Mouse (Mus musculus) spleen, adult 2 months (tissue): ENCODE results near the gene Hoxb5. TPM values are rescaled to one million over a fixed set of nuclear protein-coding genes. Genes with fewer than 3 reads are reported as not detected.

ENCODE experiments used
- DNase-seq, 2 experiments: peaks; one replicate each; pipeline versions ENCODE4 v3.0.0 to v3.0.0-alpha.2; 2012 to 2021; ENCODE audit warnings: low spot score in 2 of 2, low read depth in 1 of 2
- H3K27ac ChIP-seq: fragments of 200-500 bp; 2 replicates; pipeline ENCODE4 v1.5.1; 2012; ENCODE audit warnings: low read length, inconsistent platforms; ENCODE audit not compliant: insufficient read depth
- H3K27me3 ChIP-seq: fragments of 200-500 bp; 2 replicates; pipeline ENCODE4 v1.6.1; 2012; ENCODE audit warnings: mild to moderate bottlenecking, moderate library complexity, low read length, inconsistent platforms; ENCODE audit not compliant: control insufficient read depth, insufficient read depth
- H3K36me3 ChIP-seq: fragments of 200-500 bp; 2 replicates; pipeline ENCODE4 v1.6.1; 2012; ENCODE audit warnings: mild to moderate bottlenecking, low read length, inconsistent platforms; ENCODE audit not compliant: control insufficient read depth, insufficient read depth
- H3K4me1 ChIP-seq: fragments of 200-500 bp; 2 replicates; pipeline ENCODE4 v1.6.1; 2011; ENCODE audit warnings: inconsistent platforms; ENCODE audit not compliant: control insufficient read depth, insufficient read depth, insufficient read length
- H3K4me3 ChIP-seq: fragments of 200-500 bp; 2 replicates; pipeline ENCODE4 v1.5.1; 2011; ENCODE audit warnings: mild to moderate bottlenecking, inconsistent platforms; ENCODE audit not compliant: insufficient read depth, insufficient read length; ENCODE audit errors: extremely low read depth
- CTCF ChIP-seq: fragments of 200-500 bp; IDR thresholded peaks from 2 replicates; pipeline ENCODE4 v1.5.1; 2011; ENCODE audit warnings: mild to moderate bottlenecking, inconsistent platforms; ENCODE audit not compliant: insufficient read depth, insufficient read length, insufficient replicate concordance; ENCODE audit errors: extremely low read depth
- POLR2A ChIP-seq: fragments of 200-500 bp; IDR thresholded peaks from 2 replicates; pipeline ENCODE4 v1.6.1; 2011; ENCODE audit warnings: low read depth, low read length, inconsistent platforms
- WGBS: fragments of 180-500 bp; shearing (Covaris S2); methylation state at CpG from one replicate; pipeline ENCODE4 v1.1.7; 2018; 5-methylcytosine and 5-hydroxymethylcytosine counted together
- polyA plus RNA-seq: library from polyadenylated mRNA; depleted of rRNA; stranded (reverse); fragments of >200 nt; gene quantifications from 2 replicates; pipeline ENCODE4 v1.2.3, GENCODE M21; 2012

The Hoxb5 gene
- polyA plus RNA-seq, 1 experiment = 0.37 TPM

GRCm38 (mm10) chr11:96334002-96334364 lies 30.8 kb downstream of the Hoxb5 start:
- H3K27ac ChIP-seq = no peak overlapping the region
- no peak for TF ChIP-seq POLR2A
- no peak for TF ChIP-seq CTCF
- no peaks in the 10 kb centered on the region; the same call in none of the 2 replicates for H3K27me3 ChIP-seq
- WGBS = 64% methylated on average over 2 of the region's 2 CpGs
- no peak overlapping the region for H3K4me3 ChIP-seq
- H3K4me1 ChIP-seq = no peaks in the 10 kb centered on the region
- DNase-seq = no peak
- no peaks in the 10 kb centered on the region for H3K36me3 ChIP-seq

- Histone ChIP-seq H3K27me3 (no peaks in the 10 kb centered on the region; the same call in none of the 2 replicates), H3K4me1 (no peaks in the 10 kb centered on the region), H3K4me3 (no peak overlapping the region), H3K36me3 (no peaks in the 10 kb centered on the region), H3K27ac (no peak overlapping the region)
- 84% methylated on average over 3 of the region's 3 CpGs for WGBS
- TF ChIP-seq CTCF (no peak), POLR2A (no peak)
- DNase-seq = no peak
Measured at GRCm38 (mm10) chr11:96334998-96335397, 31.9 kb downstream of the Hoxb5 start.

- no peaks in the 10 kb centered on the region for H3K36me3 ChIP-seq
- peaks cover 5% of the 10 kb centered on the region for H3K27me3 ChIP-seq
- no peak overlapping the region; the same call in 1 of the 2 replicates for H3K27ac ChIP-seq
- TF ChIP-seq CTCF = no peak
- no peak for TF ChIP-seq POLR2A
- no peak for DNase-seq
- H3K4me3 ChIP-seq = no peak overlapping the region
- WGBS = 77% methylated on average over 2 of the region's 2 CpGs
- peaks cover 6% of the 10 kb centered on the region; the same call in 1 of the 2 replicates for H3K4me1 ChIP-seq
Measured at GRCm38 (mm10) chr11:96336597-96336996, 33.5 kb downstream of the Hoxb5 start.

- Histone ChIP-seq H3K4me3 (no peak overlapping the region), H3K27me3 (peaks cover 5% of the 10 kb centered on the region), H3K4me1 (peaks cover 6% of the 10 kb centered on the region; the same call in 1 of the 2 replicates), H3K27ac (no peak overlapping the region), H3K36me3 (no peaks in the 10 kb centered on the region)
- TF ChIP-seq CTCF (no peak), POLR2A (no peak)
- 80% methylated on average over 6 of the region's 6 CpGs for WGBS
- no peak for DNase-seq
Measured at GRCm38 (mm10) chr11:96337026-96337425, 33.9 kb downstream of the Hoxb5 start.

GRCm38 (mm10) chr11:96338957-96339855 lies 36.1 kb downstream of the Hoxb5 start:
- H3K27me3 ChIP-seq = peaks cover 5% of the 10 kb centered on the region
- TF ChIP-seq CTCF = no peak
- TF ChIP-seq POLR2A = no peak
- no peak for DNase-seq
- WGBS = 89% methylated on average over 7 of the region's 7 CpGs
- no peaks in the 10 kb centered on the region for H3K36me3 ChIP-seq
- H3K27ac ChIP-seq = no peak overlapping the region
- no peak overlapping the region for H3K4me3 ChIP-seq
- peaks cover 6% of the 10 kb centered on the region; the same call in 1 of the 2 replicates for H3K4me1 ChIP-seq

GRCm38 (mm10) chr11:96340698-96341365 lies 37.7 kb downstream of the Hoxb5 start:
- Histone ChIP-seq H3K27me3 (peaks cover 5% of the 10 kb centered on the region), H3K36me3 (no peaks in the 10 kb centered on the region), H3K4me3 (peak overlapping the region; percentile 37), H3K4me1 (peaks cover 6% of the 10 kb centered on the region; the same call in 1 of the 2 replicates), H3K27ac (peak overlapping the region; percentile 13; the same call in 1 of the 2 replicates)
- 3% methylated on average over 36 of the region's 36 CpGs for WGBS
- TF ChIP-seq POLR2A (no peak), CTCF (no peak)
- DNase-seq = no peak
